Mouse (Mus musculus): ENCODE measurements around the gene Wfikkn1.
A peak's percentile ranks its signal among the peaks of the same experiment; 100 is the strongest.
"Not testable (repeated sequence)": the region's sequence is repeated elsewhere in the genome, so short reads cannot be mapped to it uniquely, and the experiment has no call there.

The Wfikkn1 gene

DNA sequence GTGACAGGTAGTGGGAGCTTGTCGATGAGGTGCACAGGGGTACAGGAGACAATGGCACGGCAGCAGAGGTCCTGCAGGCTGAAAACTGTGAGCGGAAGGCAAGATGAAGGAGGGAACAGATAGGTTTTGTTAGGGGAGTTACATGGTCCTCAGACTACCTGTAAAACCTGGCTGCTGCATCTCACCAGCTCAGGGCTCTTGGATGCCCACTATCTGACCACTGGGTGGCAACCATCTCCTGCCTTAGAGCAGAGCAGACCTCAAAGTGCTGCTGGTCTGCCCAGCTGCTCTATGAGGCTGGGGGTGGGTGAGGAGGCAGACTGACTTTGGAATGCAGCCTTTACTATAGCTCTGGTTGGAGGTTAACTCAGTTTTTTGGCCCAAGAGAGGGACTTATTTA is 3.2 kb upstream of the Wfikkn1 start:
- no peak for DNase-seq

DNA sequence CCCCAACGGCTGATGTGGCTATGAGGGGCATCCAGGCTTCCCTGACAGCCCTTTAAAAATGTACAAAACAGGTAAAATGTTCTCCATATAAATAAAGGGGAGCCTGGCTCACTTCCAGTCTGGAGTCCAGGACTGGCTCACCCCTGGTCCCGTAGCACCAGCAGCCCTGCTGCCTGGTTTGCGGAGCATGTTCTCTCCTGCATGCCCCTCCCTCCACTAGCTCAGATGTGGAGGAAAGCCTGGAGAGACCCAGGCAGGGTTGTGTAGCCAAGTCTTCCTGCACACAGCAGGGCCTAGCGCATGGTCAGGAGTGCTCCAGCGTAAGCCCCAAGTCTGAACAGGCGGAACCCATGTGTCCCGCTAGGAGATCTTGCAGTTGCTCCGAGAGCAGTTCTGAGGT is 2.6 kb upstream of the Wfikkn1 start:
- no peak for DNase-seq

DNA sequence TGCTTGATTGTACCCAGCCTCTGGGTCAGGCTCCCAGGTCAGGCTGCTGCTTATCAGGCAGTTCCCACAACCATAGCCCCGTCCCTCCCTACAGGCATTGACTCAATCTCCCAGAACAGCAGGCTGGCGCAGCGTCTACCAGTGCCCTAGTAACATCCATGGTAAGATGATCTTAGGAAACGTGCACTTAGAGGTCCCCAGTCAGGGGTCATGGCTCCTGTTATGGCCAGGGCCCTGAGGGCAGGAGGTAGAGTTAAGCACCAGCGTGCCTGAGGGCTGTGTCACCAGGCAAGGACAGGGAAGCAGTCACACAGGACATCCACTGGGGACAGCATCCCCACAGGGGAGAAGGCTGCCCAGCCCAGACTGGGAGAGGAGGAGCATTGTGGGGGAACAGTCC is 1.6 kb upstream of the Wfikkn1 start:
- DNase-seq, result no peak

DNA sequence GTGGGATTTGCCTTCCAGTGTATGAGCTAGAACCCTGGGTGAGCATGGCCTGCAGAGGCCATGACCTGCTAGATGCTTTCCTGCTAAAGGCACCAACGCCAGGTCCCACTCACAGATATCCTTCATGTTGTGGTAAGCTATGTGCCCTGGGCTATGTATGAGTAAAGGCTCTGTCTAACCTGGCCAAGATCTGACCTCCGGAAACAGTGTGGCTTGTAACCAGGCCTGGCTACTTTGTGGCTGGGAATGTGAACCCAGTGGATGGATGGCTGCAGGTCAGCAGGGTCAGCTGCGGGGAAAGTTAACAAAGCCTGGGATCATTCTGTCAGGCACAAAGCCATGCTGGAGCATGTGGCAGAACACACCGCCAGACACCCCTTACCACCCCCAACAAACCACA is 1.0 kb upstream of the Wfikkn1 start:
- DNase-seq, result no peak

DNA sequence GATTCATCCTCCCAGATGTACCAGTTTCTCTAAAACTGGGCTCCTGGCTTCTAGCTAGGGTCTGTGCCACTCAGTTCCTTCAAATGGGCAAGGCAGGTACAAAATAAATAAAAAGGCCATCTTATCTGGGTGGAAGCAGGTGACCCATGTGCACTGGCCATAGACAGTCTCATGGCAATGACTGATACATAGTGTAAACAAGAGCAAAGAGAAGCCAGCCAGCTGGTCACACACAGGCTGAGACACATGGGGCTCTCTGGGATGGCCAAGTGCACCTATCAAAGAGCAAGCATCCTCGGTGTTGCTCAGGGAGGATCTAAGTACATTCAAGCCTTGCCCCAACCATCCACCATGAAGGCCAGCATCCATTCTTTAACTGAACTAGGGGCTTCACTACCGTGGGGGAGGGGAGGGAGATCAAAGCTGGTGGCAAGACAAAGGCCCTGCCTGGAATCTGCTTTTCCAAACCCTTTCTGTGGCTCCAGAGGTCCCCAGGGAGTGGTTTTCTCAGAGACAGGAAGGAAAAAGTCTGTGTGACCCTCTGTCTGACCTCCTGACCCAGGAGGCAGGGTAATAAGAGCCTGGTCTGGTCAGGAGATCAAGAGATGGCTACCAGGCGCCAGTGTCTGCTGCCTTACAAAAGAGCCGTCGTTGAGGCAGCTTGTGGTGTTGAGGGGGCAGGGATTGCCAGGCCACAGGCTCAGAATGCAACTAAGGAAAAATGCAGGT is 419 bp upstream of the Wfikkn1 start:
- no peak for DNase-seq

DNA sequence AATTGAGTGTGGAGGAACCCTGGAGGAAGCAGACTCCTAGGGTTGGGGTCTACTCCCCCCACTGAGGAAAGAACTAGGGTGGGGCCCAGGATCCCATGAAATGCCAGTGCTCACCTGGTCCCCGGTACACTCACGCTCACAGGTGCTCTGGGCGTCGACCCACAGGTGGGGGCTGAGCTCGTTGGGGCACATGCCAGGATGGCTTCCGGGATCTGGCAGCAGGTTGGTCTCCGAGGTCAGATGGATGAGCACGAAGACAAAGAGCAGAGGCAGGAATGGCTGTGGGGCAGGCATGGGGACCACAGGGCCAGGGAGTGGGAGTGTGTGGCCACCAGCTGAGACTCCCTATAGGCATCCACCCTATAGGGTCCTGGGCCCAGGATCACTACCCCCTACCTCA is 908 bp downstream of the Wfikkn1 start:
- DNase-seq, result no peak

DNA sequence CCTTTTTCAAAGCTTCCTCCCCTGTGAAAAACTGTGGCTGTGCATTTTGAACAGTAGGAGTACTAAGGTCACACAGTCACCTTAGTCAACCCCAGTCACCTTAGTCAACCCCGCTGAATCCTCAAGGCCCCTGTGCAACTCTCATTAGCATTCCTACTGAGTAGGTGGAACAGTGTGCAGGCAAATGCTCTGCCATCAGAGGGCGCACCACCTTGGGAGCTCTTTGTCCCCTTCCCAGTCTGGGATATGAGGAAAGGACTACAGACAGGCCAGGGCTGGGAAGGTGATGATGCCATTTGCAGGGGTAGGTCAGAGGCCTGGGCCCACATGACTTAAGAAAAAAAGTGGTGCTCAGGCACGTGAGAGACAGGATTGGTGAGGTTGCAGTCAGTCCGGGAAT is 1.4 kb downstream of the Wfikkn1 start:
- peak in 1 of 2 experiments; percentile 24 for DNase-seq

DNA sequence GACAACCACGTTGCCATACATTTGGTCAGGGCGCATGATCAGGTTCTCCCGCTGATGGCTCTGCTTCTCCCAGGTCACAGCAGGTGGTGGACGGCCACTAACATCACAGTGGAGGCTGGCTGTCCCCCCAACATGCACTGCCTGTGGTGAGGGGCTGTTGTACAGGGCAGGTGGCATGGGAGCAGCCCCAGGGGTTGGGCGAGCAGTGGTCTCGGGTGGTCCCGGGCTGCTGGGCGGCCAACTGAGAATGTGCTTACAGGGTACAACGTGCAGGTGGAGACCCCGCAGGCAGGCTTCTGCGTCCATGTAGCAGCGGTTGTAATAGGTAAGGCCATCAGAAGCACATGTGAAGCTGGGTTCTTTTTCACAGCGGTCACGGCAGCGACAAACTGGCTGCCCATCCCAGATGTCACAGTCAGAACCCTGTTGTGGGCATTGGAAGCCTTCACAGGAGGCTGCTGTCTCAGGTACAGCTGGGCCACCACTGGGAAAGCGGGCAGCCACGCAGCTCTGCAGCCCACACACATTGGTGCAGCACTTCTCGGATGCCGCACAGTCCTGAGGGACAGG is 2.0 kb downstream of the Wfikkn1 start:
- no peak for DNase-seq

DNA sequence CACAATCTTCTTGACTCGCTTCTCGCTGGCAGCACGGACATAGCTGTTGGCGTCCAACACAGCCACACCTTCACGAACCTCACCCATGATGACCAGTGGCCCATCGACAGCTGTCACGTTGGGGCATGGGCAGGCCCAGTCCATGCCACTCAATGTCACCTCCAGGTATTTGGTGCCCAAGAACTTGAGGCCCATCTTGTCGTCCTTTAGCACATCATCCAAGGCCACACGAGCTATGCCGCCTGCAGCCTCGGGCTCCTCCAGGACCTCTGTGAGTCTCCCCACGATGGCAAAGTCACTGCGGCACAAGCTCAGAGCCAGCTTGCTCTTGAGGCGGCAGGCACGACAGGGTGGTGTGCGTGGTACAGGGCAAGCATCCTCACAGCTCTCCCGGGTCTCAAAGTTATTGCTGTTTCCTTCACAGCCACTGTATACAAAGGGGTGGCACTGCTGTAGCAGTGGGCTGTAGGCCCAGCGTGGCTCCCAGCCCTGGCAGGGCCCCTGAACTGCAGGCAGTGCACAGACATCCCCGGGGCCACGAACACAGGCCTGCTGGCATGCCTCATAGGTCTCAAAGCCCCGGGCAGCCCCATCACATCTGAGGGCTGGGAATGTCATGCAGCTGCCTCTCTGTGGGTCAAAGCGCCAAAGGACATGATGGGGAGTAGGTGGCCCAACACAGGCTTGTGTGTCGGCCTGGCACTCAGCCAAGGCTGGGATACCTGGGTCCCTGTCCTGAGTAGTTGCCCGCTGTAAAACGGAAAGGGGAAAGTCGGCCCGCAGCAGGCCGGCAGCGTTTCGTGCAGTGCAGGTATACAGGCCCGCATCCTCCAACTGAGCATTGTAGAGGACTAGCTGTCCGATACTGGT is 2.7 kb downstream of the Wfikkn1 start:
- no peak for DNase-seq

DNA sequence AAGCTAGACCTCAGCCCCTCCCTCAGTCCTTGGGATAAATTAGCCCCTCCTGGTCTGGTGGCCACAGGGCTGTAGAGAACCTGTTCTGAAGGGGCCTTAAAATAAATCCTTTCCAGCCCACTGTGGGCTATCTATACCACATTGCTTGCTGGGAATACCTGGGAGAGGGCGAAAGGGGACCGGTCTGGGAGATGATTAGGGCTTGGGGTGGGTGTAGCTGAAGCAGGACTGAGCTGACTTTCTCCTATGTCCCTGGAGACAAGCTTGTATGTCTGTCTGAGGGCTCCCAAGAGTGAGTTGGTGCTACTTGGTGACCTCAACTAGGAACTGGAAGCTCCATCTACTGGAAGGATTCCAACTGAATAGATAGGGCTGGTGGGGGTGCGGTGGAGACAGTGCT is 3.6 kb downstream of the Wfikkn1 start:
- no peak for DNase-seq

DNA sequence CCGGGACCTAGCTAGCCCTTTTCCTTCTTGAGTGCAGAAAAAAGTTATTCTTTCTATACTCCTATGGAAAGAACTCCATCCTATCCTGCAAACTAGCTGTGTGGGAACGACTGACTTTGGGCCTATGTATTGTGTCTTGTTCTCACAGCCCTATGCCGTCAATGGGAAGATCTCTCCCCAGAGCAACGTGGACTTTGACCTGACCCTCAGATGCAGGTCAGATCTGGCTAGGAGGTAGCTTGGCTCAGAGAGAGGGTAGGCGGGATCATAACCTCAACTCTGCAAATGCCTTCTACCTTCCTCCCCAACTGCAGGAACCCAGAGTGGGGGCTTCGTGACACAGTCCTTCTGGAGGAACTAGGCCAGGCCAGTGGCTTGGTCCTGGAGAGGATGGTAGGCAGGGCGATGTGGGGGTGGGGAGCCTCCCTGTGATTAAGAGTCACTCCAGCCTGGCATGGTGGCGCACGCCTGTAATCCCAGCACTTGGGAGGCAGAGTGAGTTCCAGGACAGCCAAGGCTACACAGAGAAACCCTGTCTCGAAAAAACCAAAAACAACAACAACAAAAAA is 4.2 kb downstream of the Wfikkn1 start:
- DNase-seq, result no peak

DNA sequence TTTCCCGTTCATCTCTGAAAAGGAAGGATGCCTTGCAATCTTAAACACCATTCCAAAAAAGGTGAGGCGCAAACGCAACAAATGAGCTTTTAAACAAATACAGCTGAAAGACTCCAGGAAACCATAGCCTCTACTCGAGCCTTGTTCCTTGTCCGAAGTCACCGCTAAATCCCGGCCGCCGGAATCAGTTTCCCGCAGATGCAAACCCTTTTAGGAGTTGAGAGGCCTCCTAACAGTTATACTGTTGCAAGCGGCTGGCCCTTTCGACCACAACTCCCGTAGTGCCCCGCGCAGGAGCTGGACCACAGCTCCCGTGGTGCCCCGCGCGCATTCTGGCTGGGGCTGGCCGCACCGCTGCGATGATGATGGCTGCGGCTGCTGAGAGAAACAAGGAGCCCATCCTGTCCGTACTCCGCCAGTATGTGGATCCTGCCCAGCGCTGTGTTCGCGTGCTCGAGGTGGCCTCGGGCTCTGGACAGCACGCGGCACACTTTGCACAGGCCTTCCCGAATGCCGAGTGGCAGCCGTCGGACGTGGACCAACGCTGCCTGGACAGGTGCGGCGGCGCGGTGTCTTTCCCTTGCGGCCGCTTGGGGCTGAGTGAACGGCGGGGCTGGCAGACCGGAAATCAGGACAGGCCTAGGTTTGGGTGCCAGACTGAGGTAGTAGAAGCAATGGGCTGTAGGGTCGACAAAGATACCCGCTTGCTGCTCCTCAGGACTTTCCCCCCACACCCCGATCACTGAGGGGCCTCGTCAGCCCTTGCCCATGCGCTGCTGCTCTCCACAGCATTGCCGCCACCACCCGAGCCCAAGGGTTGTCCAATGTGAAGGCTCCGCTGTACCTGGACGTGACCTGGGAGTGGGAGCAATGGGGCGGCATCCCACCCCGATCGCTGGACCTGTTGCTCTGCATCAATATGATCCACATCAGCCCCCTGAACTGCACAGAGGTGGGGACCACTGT is 5.2 kb downstream of the Wfikkn1 start:
- DNase-seq, result peak; percentile 79 to 86

DNA sequence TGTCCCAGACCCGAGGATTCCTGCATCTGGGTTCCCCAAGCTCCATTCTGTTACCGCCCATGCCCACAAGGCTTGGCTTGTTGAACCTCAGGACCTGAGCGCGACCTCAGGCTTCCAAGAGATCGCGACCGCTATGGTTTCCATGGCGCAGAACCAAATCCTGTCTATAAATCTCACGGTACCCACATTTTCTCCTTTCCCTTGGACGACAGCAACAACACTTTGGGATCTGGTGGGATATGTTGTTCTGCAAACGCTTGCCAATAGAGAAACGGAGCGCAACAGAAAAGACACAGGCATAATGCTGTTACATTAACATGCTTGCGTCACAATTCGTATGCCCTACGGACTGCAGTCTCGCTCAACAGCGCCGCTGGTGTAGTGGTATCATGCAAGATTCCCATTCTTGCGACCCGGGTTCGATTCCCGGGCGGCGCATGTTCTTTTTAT is 5.9 kb downstream of the Wfikkn1 start, which contains the start of gene Mettl26:
Gene Mettl26, plus strand, starts transcription at position 354 of the 450 bp plus-strand sequence.
- peak; percentile 87 to 97 for DNase-seq

DNA sequence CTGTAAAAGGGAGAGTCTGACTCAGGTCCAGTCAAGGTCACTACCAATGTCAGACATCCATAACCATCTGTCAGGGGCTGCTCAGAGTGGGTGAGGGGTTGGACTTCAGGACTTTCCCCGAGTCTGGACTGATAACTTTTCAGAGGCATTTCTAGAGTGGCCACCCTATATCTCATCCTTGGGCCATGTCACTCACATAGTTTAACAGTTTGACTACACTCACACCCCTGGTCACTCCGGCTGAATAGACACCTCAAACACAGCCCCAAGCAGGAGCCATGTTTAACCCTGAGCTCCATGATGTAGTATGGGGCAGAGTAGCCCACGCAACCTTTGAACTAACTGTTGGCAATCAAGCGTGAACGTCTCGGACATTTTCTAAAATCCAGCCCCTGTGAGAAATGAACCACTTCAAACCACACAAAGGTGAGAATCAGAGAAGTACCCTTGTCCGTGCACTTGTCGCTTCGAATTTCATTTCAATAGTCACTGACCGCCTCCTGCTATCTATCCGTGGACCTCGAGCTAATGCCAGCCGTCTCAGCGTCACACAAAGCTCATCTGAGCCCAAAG is 6.4 kb downstream of the Wfikkn1 start:
- DNase-seq, result no peak

DNA sequence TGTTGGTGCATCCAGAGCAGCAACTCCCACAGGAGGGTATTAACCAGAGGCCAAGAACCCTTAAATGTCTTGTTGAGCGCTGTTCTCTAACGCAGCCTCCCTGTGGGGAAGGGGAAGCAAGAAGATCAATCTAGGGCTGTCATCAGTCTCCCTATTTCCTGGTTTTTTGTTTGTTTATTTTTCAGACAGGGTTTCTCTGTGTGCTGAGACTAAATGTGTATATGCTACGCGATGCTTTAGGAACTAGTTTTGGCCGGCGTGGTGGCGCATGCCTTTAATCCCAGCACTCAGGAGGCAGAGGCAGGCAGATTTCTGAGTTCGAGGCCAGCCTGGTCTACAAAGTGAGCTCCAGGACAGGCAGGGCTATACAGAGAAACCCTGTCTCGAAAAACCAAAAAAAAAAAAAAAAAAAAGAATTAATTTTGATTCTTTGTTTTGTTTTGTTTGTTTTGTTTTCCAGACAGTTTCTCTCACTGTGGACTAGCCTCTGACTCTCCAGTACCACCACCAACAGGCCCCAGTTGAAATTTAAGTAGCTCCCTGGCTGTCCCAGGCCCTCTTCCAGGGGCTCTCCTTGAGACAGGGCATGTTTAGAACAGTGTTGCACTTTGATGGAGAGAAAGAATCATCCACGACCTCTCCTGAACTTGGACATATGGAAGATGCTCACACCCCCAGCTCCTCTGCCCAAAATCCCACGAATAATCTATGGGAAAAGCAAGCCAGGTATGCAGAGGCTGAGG is 7.1 kb downstream of the Wfikkn1 start:
- no peak for DNase-seq

DNA sequence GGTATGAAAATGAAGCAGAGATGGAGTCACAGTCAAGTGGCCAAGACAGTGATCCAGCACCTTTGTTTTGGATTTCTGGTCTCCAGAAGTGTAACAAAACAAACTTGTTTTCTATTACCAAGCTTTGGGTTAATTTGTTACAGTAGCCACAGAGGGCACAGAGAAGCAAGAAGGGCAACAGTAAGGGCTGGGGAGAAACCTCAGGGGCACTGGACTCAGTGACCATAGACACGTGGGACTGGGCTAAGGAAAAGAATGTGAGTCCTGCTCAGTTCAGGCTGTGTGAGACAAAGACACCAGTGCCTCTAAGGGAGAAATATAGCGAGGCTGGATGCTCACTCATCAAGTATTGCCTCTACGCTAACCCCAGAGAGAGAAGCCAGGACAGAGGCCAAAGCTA is 8.0 kb downstream of the Wfikkn1 start:
- DNase-seq, result no peak

DNA sequence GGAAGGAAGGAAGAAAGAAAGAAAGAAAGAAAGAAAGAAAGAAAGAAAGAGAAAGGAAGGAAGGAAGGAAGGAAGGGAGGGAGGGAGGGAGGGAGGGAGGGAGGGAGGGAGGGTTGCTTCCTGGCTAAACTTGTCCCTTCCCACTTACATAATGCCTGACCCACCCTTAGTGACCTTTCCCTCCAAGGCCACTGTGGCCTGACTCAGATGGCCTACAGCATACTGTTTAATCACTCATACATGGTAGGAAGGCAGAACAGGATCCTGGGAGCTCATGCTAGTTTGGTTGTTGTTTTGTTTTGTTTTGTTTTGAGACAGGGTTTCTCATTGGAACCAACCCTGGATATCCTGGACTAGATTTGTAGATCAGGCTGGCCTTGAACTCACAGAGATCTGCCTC is 9.1 kb downstream of the Wfikkn1 start:
- not testable (repeated sequence) for DNase-seq

DNA sequence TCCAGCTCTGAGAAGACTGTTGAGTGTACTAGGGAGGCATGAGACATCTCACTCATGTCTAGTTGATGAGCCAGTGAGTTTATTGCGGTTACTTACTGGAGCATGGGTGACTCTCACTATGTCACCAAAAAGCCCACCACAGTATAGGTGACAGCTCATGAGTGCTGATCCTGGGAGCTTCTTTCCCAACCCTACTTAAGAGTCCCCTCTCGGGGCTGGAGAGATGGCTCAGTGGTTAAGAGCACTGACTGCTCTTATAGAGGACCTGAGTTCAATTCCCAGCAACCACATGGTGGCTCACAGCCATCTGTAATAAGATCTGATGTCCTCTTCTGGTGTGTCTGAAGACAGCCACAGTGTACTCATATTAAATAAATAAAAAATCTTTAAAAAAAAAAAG is 10.7 kb downstream of the Wfikkn1 start:
- no peak for DNase-seq

DNA sequence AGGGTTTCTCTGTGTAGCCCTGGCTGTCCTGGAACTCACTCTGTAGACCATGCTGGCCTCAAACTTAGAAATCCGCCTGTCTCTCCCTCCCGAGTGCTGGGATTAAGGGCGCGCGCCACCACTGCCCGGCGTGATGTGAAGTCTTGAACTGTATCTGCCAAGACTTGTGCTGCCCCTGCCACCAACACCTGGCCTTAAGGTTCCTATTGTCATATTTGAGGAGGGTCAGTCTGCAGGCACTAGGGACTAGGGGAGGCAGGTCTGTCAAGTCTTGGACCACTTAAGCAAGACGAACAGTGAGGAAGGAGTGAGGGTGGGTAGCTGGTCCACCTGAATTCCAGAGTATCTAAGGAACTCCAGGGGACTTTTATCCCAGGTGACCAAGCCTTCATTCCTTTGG is 11.2 kb downstream of the Wfikkn1 start:
- no peak for DNase-seq

DNA sequence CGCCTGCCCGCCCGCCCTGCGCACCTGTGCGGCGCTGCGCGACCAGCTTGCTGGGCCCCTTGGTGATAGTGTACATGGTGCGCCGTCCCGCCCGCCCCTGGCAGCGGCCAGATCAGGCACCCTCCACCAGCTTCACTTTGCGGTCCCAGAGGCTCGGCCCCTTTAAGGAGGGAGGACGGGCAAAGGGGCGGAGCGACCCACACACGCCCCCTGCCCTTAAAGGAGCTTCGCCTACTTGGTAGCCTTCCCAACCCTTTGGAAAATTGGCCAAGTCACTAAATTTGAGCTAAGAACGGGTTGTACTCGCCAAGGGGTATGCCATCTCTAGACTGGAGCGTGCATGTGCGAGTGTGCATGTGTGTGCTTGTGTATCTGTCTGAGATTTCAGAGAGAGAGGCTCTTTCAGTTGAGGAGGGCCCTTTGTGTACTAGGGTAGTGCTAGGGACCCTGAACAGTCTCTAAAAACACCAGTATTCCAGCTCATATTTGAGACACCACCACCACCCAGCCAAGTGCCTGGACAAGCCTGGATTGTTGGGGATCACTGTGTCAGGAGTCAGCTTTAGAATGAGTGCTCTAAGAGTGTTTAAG is 12.0 kb downstream of the Wfikkn1 start, which contains the start of gene Mcrip2:
Gene Mcrip2, minus strand, starts transcription at position 164 of the 591 bp plus-strand sequence.
- DNase-seq, result peak; percentile 56 to 68

Measured in spleen, adult 18-20 months (tissue).